Mouse (Mus musculus): ENCODE data around the gene Iqschfp.

DNA sequence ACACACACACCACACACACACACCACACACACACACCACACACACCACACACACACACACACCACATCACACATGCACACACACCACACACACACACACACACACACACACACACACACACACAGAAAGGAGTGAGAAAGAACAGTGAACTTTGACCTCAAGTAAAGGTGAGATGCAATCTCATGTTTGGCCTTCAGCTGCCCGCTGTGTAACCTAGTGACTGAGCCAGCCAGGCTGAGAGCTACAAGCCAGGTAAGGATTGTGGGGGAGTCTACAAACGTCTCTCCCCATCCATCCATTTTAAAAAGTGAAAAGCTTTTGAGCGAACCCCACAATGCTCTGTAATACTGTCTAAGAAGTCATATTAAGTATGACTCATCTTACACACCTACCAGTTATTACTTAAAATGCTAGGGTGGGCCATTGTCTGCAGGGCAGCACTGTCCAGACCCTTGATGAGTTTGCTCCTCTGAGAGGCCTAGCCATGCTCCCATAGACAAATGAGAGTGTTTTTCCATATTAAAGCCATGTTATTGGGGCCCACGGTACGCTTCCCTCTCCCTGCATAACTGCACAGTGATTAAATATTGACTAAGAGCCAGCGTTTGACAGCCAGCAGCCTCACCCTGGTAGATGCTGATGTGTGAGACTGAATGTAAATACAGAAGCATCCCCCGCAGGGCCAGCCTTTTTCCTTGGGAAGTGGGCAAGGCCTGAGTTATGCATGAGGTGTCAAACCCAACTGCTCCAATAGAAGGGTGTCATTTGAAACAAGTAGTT, 621.5 kb downstream of the Iqschfp start:
- no peak for TF ChIP-seq CTCF (IDR thresholded peaks at IDR 0.05; ENCODE audit: extremely low read depth, insufficient read depth, low read length)
- no peak for TF ChIP-seq POLR2A (IDR thresholded peaks at IDR 0.05; ENCODE audit: extremely low read depth, insufficient read depth, low read length)

All from cortical plate, adult 2 months (tissue).